ENCODE assay signal across 8 mouse cellular contexts in the genomic region with DNA sequence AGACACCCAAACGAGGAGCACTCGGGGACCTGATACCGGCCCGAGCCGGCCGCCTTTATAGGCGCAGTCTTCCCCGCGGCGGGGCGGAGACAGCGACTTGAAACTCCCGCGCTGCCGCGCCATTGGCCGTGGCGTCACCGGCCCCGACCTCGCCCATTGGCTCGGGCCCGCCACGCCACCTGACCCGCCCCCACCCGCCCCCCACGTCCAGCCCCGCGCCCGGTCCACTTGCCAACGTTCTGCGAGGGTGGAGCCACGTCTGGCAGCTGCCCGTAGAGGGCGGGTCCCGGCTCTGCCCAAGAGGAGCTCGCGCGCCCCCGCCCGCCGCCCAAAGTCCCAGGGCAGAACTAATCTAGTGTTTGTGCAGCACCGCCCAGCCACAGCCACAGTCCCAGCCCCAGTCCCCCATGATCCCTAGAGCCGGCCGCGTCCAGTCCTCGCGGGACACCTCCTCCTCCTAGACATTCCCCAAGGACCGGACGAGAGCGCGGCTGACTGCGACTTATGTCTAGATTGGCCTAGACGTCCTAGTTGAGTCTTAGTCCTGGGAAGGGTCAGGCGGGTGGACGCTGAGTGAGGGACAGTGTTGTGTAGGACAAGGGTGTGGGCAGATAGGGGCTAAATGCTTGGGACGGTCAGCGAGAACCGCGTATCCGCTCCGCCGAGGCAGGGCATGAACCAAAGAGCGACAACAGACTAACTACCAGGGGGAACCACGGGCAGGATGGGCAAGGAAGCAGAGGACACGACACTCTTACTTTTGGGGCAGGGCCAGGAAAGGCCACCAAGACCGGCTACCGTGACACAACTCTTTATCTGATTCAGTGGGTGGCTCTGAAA. TPM values are rescaled to one million over a fixed set of nuclear protein-coding genes. Genes with fewer than 3 reads are reported as not detected.
DNase-seq lines count a peak whose midpoint lies in the region; ATAC-seq and TF ChIP-seq lines count a peak whose summit lies in the region.
"Not testable (repeated sequence)": the region's sequence is repeated elsewhere in the genome, so short reads cannot be mapped to it uniquely, and the experiment has no call there.

Hist2h3c2 (minus strand) TSS at position 174 of the 840 bp plus-strand sequence.

- not testable (repeated sequence) for H3K9me3 ChIP-seq in embryonic facial prominence, embryonic 14.5 days (ENCODE audit: control insufficient read depth, low read length); hindbrain, postnatal 0 days (ENCODE audit: low read length)

- H3K27me3 ChIP-seq in embryonic facial prominence, embryonic 14.5 days (replicated peaks; ENCODE audit: control insufficient read depth, insufficient read depth, low read length); hindbrain, postnatal 0 days (ENCODE audit: insufficient read depth, low read length): not testable (repeated sequence)

- TF ChIP-seq POLR2A in olfactory bulb, adult 2 months (IDR thresholded peaks at IDR 0.05; ENCODE audit: insufficient read depth, low read depth, low read length): not testable (repeated sequence)

- TF ChIP-seq CTCF in hindbrain, postnatal 0 days (IDR thresholded peaks at IDR 0.05; ENCODE audit: low read depth); olfactory bulb, adult 2 months (IDR thresholded peaks at IDR 0.05; ENCODE audit: insufficient read depth, low read depth, low read length): not testable (repeated sequence)

- peak within 1 kb of the TSS; percentile 81 for H3K27ac ChIP-seq in embryonic facial prominence, embryonic 14.5 days (replicated peaks; ENCODE audit: low read depth, low read length)
- H3K27ac ChIP-seq in hindbrain, postnatal 0 days: peak within 1 kb of the TSS; percentile 64; the same call in 1 of the 2 replicates
- H3K27ac ChIP-seq in olfactory bulb, adult 2 months (ENCODE audit: insufficient read depth, low read depth, low read length): peak within 1 kb of the TSS; percentile 57; the same call in 1 of the 2 replicates

- H3K36me3 ChIP-seq in embryonic facial prominence, embryonic 14.5 days (ENCODE audit: control insufficient read depth, insufficient read depth, low read length); hindbrain, postnatal 0 days (ENCODE audit: insufficient read depth, low read length): not testable (repeated sequence)

- H3K4me3 ChIP-seq in embryonic facial prominence, embryonic 14.5 days (ENCODE audit: low read depth, low read length): peak within 1 kb of the TSS; percentile 47
- peak within 1 kb of the TSS; percentile 35 for H3K4me3 ChIP-seq in hindbrain, postnatal 0 days (ENCODE audit: low read length)
- H3K4me3 ChIP-seq in olfactory bulb, adult 2 months (ENCODE audit: insufficient read depth, low read depth, low read length): peak within 1 kb of the TSS; percentile 52

- WGBS in embryonic facial prominence, embryonic 14.5 days: 0% methylated on average over 3 of the region's 68 CpGs
- WGBS in hindbrain, postnatal 0 days: 0% methylated on average over 12 of the region's 68 CpGs
- under 1% methylated on average over 21 of the region's 68 CpGs for WGBS in olfactory bulb, adult 2 months

- peak within 1 kb of the TSS; percentile 62 for H3K4me2 ChIP-seq in embryonic facial prominence, embryonic 14.5 days (ENCODE audit: low read depth, low read length)
- peak within 1 kb of the TSS; percentile 52 for H3K4me2 ChIP-seq in hindbrain, postnatal 0 days (ENCODE audit: low read depth, low read length)

- ATAC-seq in embryonic facial prominence, embryonic 14.5 days (ENCODE audit: low read depth): peak; percentile 91
- ATAC-seq in hindbrain, postnatal 0 days: peak; percentile 94

- H3K4me1 ChIP-seq in embryonic facial prominence, embryonic 14.5 days (ENCODE audit: control insufficient read depth, insufficient read depth, low read length): peaks cover 23% of the 10 kb centered on the region
- not testable (repeated sequence) for H3K4me1 ChIP-seq in hindbrain, postnatal 0 days (ENCODE audit: insufficient read depth, low read length); olfactory bulb, adult 2 months (ENCODE audit: control insufficient read depth, insufficient read depth, low read length)

- peak; percentile 64 for DNase-seq in adrenal gland, postnatal 14 days
- not testable (repeated sequence) for DNase-seq in embryonic facial prominence, embryonic 14.5 days (ENCODE audit: low spot score); hindbrain, postnatal 0 days (ENCODE audit: low spot score); left cerebral cortex, postnatal 10 days (ENCODE audit: extremely low spot score in 1 of 2, low spot score in 2 of 2)
- peak; percentile 63 to 69 for DNase-seq in heart, adult 18-20 months
- peak; percentile 38 for DNase-seq in lung, postnatal 10 days
- DNase-seq in thymus, postnatal 25 days: peak; percentile 51

- intact Hi-C loops in left cerebral cortex, postnatal 10 days (cut with DNase I): not testable (repeated sequence)

- peak within 1 kb of the TSS; percentile 70 for H3K9ac ChIP-seq in embryonic facial prominence, embryonic 14.5 days (ENCODE audit: low read depth, low read length)
- peak within 1 kb of the TSS; percentile 51 for H3K9ac ChIP-seq in hindbrain, postnatal 0 days (replicated peaks; ENCODE audit: low read length)

RNA-seq across cellular contexts. Expression of gene Hist2h3c2, which starts in this region (rescaled TPM):
- 93.4 and 148 TPM in 2 replicates for total RNA-seq in adrenal gland, postnatal 14 days (2021)
- polyA plus RNA-seq in embryonic facial prominence, embryonic 14.5 days (2014; fragmentation: Nextera tagmentation; extraction: Ambion mirVana): 5.2 and 5.3 TPM in 2 replicates
- total RNA-seq in heart, adult 18-20 months (2021): 1 to 10 TPM; 4.0 to 9.0 TPM
- total RNA-seq in hindbrain, postnatal 0 days (2014; rRNA removed): 441 and 602 TPM in 2 replicates
- 1.6 and 2.3 TPM in 2 replicates for polyA plus RNA-seq in hindbrain, postnatal 0 days (2015; fragmentation: Nextera tagmentation; extraction: Ambion mirVana)
- total RNA-seq in left cerebral cortex, postnatal 10 days (2021): 10 to 100 TPM; 10.2 to 10.9 TPM
- not detected in 2 replicates for polyA plus RNA-seq in olfactory bulb, adult 2 months (2012; ENCODE audit: insufficient read depth, insufficient read length, low replicate concordance, missing spikeins)
